Comparison of ENCODE assay signal across 9 mouse cellular contexts in the genomic region with DNA sequence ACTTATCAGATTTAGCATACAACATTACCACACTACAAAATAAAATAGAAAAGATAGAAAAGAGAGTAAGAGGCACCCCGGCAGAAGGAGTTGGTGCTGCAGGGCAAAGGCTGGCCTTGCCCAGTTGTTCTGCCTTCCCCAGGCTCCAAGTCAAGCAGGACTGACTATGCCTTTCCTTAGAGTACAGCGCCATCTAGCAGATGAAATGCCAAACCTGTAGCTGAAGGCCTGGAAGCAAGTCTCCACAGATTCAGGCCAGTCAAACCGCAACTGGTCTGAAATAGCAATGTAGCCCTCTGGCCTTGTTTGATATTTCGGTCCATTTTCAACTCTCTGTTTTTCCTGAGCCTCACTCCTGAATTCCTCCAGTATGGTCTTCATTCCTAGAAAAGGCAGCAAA.
A peak's percentile ranks its signal among the peaks of the same experiment; 100 is the strongest.
DNase-seq lines count a peak whose midpoint lies in the region; ATAC-seq lines count a peak whose summit lies in the region.
"Had no signal": no experiment of that assay in that cellular context is flagged by ENCODE, and none has a peak within 500 bp of the region (broad histone marks: within the 10 kb centered on the region; RNA-seq: fewer than 3 reads in every experiment).

No protein-coding gene starts in this region.

- no peak overlapping the region for H3K4me2 ChIP-seq in forebrain, embryonic 16.5 days (ENCODE audit: low read length)
- H3K4me2 ChIP-seq in hindbrain, embryonic 12.5 days (replicated peaks), result no peak overlapping the region
- H3K4me2 ChIP-seq: embryonic facial prominence, embryonic 13.5 days had no signal

- H3K27ac ChIP-seq in forebrain, embryonic 16.5 days (ENCODE audit: low read length), result no peak overlapping the region
- no peak overlapping the region for H3K27ac ChIP-seq in hindbrain, embryonic 12.5 days

- DNase-seq in ES-CJ7 (ENCODE audit: low read depth, low spot score), result peak; percentile 71
- peak; percentile 67 for DNase-seq in layer of hippocampus, adult 9-11 months
- DNase-seq in lung, postnatal 10 days, result peak; percentile 88
- peak; percentile 77 to 86 for DNase-seq in right cerebral cortex, adult 2 months (ENCODE audit: low spot score in 2 of 2)
- DNase-seq in urinary bladder, postnatal 36 days (ENCODE audit: low spot score in 2 of 2), result peak; percentile 61 to 75

- no peaks in the 10 kb centered on the region for H3K36me3 ChIP-seq in forebrain, embryonic 16.5 days (ENCODE audit: control insufficient read depth, insufficient read depth)
- H3K36me3 ChIP-seq in hindbrain, embryonic 12.5 days, result no peaks in the 10 kb centered on the region
- H3K36me3 ChIP-seq: embryonic facial prominence, embryonic 13.5 days had no signal

- no peak overlapping the region for H3K4me3 ChIP-seq in forebrain, embryonic 16.5 days (replicated peaks; ENCODE audit: low read length)
- H3K4me3 ChIP-seq in hindbrain, embryonic 12.5 days, result no peak overlapping the region
- H3K4me3 ChIP-seq: embryonic facial prominence, embryonic 13.5 days had no signal

- no peak overlapping the region for H3K9ac ChIP-seq in forebrain, embryonic 16.5 days (replicated peaks; ENCODE audit: low read depth, low read length)
- H3K9ac ChIP-seq in hindbrain, embryonic 12.5 days, result no peak overlapping the region
- H3K9ac ChIP-seq: embryonic facial prominence, embryonic 13.5 days had no signal

- no peaks in the 10 kb centered on the region for H3K4me1 ChIP-seq in forebrain, embryonic 16.5 days (replicated peaks; ENCODE audit: control insufficient read depth, insufficient read depth, low read length)
- H3K4me1 ChIP-seq in hindbrain, embryonic 12.5 days, result peaks cover 11% of the 10 kb centered on the region

- peak; percentile 76 for ATAC-seq in cerebellum, adult (ENCODE audit: insufficient number of reproducible peaks, low FRiP score, low TSS enrichment)
- peak; percentile 77 for ATAC-seq in forebrain, embryonic 16.5 days
- ATAC-seq in hindbrain, embryonic 12.5 days (ENCODE audit: low FRiP score), result peak; percentile 69

- no peaks in the 10 kb centered on the region for H3K27me3 ChIP-seq in forebrain, embryonic 16.5 days (replicated peaks; ENCODE audit: control insufficient read depth, insufficient read depth, low read length)
- no peaks in the 10 kb centered on the region for H3K27me3 ChIP-seq in hindbrain, embryonic 12.5 days

- 44% methylated on average over 4 of the region's 4 CpGs for WGBS in forebrain, embryonic 16.5 days
- WGBS in hindbrain, embryonic 12.5 days, result 51% methylated on average over 4 of the region's 4 CpGs

- no peaks in the 10 kb centered on the region for H3K9me3 ChIP-seq in forebrain, embryonic 16.5 days (ENCODE audit: control insufficient read depth, low read length)
- no peaks in the 10 kb centered on the region for H3K9me3 ChIP-seq in hindbrain, embryonic 12.5 days (replicated peaks)
- H3K9me3 ChIP-seq: embryonic facial prominence, embryonic 13.5 days had no signal
